In the genomic region with DNA sequence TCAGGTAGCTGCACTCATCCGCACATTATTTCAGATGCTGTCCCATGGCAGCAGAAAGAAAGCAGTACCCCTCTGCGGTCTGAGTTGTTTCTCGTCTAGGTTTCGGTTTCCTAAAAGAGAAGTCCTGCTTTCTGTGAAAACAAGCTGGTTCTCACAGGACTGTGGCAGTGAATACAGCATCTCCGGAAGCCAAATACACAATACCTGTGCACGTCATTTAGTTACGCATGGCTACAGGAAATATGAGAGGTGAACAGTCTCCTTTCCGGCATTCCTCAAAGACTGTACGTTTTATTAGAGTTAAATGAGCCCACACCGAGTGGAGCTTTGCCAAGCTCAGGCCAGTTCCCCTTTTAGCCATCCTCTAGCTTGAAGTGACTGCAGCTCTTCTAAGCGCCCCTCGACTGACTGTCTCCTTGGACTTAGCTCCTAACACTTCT, we compare ENCODE assay signal across 8 mouse cellular contexts. TPM values are rescaled to one million over a fixed set of nuclear protein-coding genes. Genes with fewer than 3 reads are reported as not detected.
DNase-seq lines count a peak whose midpoint lies in the region; ATAC-seq lines count a peak whose summit lies in the region.

No protein-coding gene starts in this region.

- no peak overlapping the region for H3K27ac ChIP-seq in heart, embryonic 12.5 days (ENCODE audit: poor library complexity, severe bottlenecking)
- no peak overlapping the region for H3K27ac ChIP-seq in midbrain, embryonic 16.5 days (ENCODE audit: low read length)

- no peaks in the 10 kb centered on the region for H3K27me3 ChIP-seq in heart, embryonic 12.5 days (replicated peaks)
- H3K27me3 ChIP-seq in midbrain, embryonic 16.5 days (ENCODE audit: control insufficient read depth, insufficient read depth, low read depth, low read length): no peaks in the 10 kb centered on the region

- H3K4me1 ChIP-seq in heart, embryonic 12.5 days (replicated peaks): peaks cover 14% of the 10 kb centered on the region; the same call in 1 of the 2 replicates
- H3K4me1 ChIP-seq in midbrain, embryonic 16.5 days (ENCODE audit: control insufficient read depth, insufficient read depth, low read length): no peaks in the 10 kb centered on the region

- peak overlapping the region; percentile 31 for H3K4me2 ChIP-seq in heart, embryonic 12.5 days
- H3K4me2 ChIP-seq in midbrain, embryonic 16.5 days (ENCODE audit: low read length): no peak overlapping the region

- no peak overlapping the region for H3K4me3 ChIP-seq in heart, embryonic 12.5 days
- no peak overlapping the region for H3K4me3 ChIP-seq in midbrain, embryonic 16.5 days (ENCODE audit: low read depth, low read length)

- 68% methylated on average over 12 of the region's 12 CpGs for WGBS in heart, embryonic 12.5 days
- WGBS in midbrain, embryonic 16.5 days: 65% methylated on average over 12 of the region's 12 CpGs

- peaks cover 3% of the 10 kb centered on the region; the same call in 1 of the 2 replicates for H3K9me3 ChIP-seq in heart, embryonic 12.5 days (replicated peaks)
- H3K9me3 ChIP-seq in midbrain, embryonic 16.5 days (replicated peaks; ENCODE audit: control insufficient read depth, low read length, poor library complexity, severe bottlenecking): no peaks in the 10 kb centered on the region

- peak; percentile 4 to 11 for DNase-seq in urinary bladder, postnatal 36 days (ENCODE audit: low spot score in 2 of 2)
- DNase-seq in urinary bladder, postnatal 25 days (ENCODE audit: low spot score): no peak
- DNase-seq in kidney, postnatal 36 days: peak; percentile 29 to 59
- DNase-seq in thymus, postnatal 25 days: peak; percentile 68
- no peak for DNase-seq in adrenal gland, postnatal 14 days

- no peak for ATAC-seq in heart, embryonic 12.5 days (ENCODE audit: insufficient number of reproducible peaks, low FRiP score)
- ATAC-seq in megakaryocyte-erythroid progenitor cell, adult 5-6 weeks (replicated peaks; ENCODE audit: low FRiP score, low TSS enrichment, poor library complexity, severe bottlenecking): peak; percentile 32
- no peak for ATAC-seq in midbrain, embryonic 16.5 days

- H3K9ac ChIP-seq in heart, embryonic 12.5 days: 0 out of 2 replicates have a peak overlapping the region, but pooled peaks have one; percentile 2
- no peak overlapping the region for H3K9ac ChIP-seq in midbrain, embryonic 16.5 days (ENCODE audit: low read depth, low read length)

- H3K36me3 ChIP-seq in heart, embryonic 12.5 days: no peaks in the 10 kb centered on the region
- H3K36me3 ChIP-seq in midbrain, embryonic 16.5 days (ENCODE audit: control insufficient read depth, insufficient read depth, low read length): no peaks in the 10 kb centered on the region

RNA-seq across cellular contexts. Expression of a gene that starts 10.7 kb away (rescaled TPM):
- 46.0 and 51.2 TPM in 2 replicates for polyA plus RNA-seq in heart, embryonic 12.5 days (2016; fragmentation: Nextera tagmentation; extraction: Ambion mirVana)
- total RNA-seq in megakaryocyte-erythroid progenitor cell, adult 5-6 weeks (2014; fragmentation: Nextera tagmentation): 184 and 210 TPM in 2 replicates
- 214 and 233 TPM in 2 replicates for total RNA-seq in megakaryocyte-erythroid progenitor cell, adult 5-6 weeks (2017)
- 42.5 and 44.5 TPM in 2 replicates for total RNA-seq in adrenal gland, postnatal 14 days (2021)
- polyA plus RNA-seq in midbrain, embryonic 16.5 days (2015; fragmentation: Nextera tagmentation; extraction: Ambion mirVana): 41.5 and 43.1 TPM in 2 replicates

RNA-seq across cellular contexts. Expression of a gene that starts 26.1 kb away (rescaled TPM):
- polyA plus RNA-seq in heart, embryonic 12.5 days (2016; fragmentation: Nextera tagmentation; extraction: Ambion mirVana): 2.2 and 2.4 TPM in 2 replicates
- total RNA-seq in megakaryocyte-erythroid progenitor cell, adult 5-6 weeks (2014; fragmentation: Nextera tagmentation): 9.4 and 10.1 TPM in 2 replicates
- 1.2 and 2.2 TPM in 2 replicates for total RNA-seq in megakaryocyte-erythroid progenitor cell, adult 5-6 weeks (2017)
- 2.8 and 3.1 TPM in 2 replicates for total RNA-seq in adrenal gland, postnatal 14 days (2021)
- polyA plus RNA-seq in midbrain, embryonic 16.5 days (2015; fragmentation: Nextera tagmentation; extraction: Ambion mirVana): 2.5 and 3.7 TPM in 2 replicates

RNA-seq across cellular contexts. Expression of a gene that starts 40.8 kb away (rescaled TPM):
- 38.4 and 38.7 TPM in 2 replicates for polyA plus RNA-seq in heart, embryonic 12.5 days (2016; fragmentation: Nextera tagmentation; extraction: Ambion mirVana)
- total RNA-seq in megakaryocyte-erythroid progenitor cell, adult 5-6 weeks (2014; fragmentation: Nextera tagmentation): 25.1 and 35.8 TPM in 2 replicates
- 73.5 and 83.5 TPM in 2 replicates for total RNA-seq in megakaryocyte-erythroid progenitor cell, adult 5-6 weeks (2017)
- 9.2 and 9.4 TPM in 2 replicates for total RNA-seq in adrenal gland, postnatal 14 days (2021)
- 4.4 and 5.6 TPM in 2 replicates for polyA plus RNA-seq in midbrain, embryonic 16.5 days (2015; fragmentation: Nextera tagmentation; extraction: Ambion mirVana)

Comparison
In these comparisons a context has a peak if more than half of its experiments do, and no peak if none do; other contexts are left out.
1. DNase-seq: peak in urinary bladder, postnatal 36 days (2 of 2), kidney, postnatal 36 days (2 of 2) and thymus, postnatal 25 days (single experiment); none in urinary bladder, postnatal 25 days (single experiment) and adrenal gland, postnatal 14 days (single experiment).